Mouse (Mus musculus) limb, embryonic 14.5 days (tissue): ENCODE measurements at regions not wholly inside any gene's neighbourhood (a gene's known extent, or its start where the extent isn't known, plus 50 kb on each side); places are given as distances from the start of the nearest gene placed in this dataset.

ENCODE experiments used
- ATAC-seq: fragments of 200-750 bp; cut with Nextera tagmentation; 2 replicates; pipeline ENCODE4 v1.8.0; 2017; ENCODE audit warnings: low read depth, moderate number of reproducible peaks, moderate TSS enrichment; ENCODE audit not compliant: low FRiP score
- DNase-seq: peaks from one replicate; pipeline ENCODE4 v3.0.0-alpha.2; 2015; ENCODE audit warnings: low spot score
- H3K27ac ChIP-seq: fragments of 300-500 bp; sonication (generic); replicated peaks from 2 replicates; pipeline ENCODE4 v1.5.1; 2014; ENCODE audit warnings: low read depth, mild to moderate bottlenecking, low read length, moderate library complexity, mixed read lengths
- H3K27me3 ChIP-seq: fragments of 300-500 bp; sonication (generic); 2 replicates; pipeline ENCODE4 v1.6.1; 2014; ENCODE audit warnings: low read length, mixed read lengths; ENCODE audit not compliant: control insufficient read depth, insufficient read depth
- H3K36me3 ChIP-seq: fragments of 300-500 bp; sonication (generic); 2 replicates; pipeline ENCODE4 v1.6.1; 2014; ENCODE audit warnings: mild to moderate bottlenecking, low read length, moderate library complexity, mixed read lengths; ENCODE audit not compliant: control insufficient read depth, insufficient read depth
- H3K4me1 ChIP-seq: fragments of 300-500 bp; sonication (generic); 2 replicates; pipeline ENCODE4 v1.6.1; 2014; ENCODE audit warnings: antibody characterized with exemption, low read length, mixed read lengths; ENCODE audit not compliant: control insufficient read depth, insufficient read depth
- H3K4me2 ChIP-seq: fragments of 300-500 bp; sonication (generic); replicated peaks from 2 replicates; pipeline ENCODE4 v1.6.1; 2014; ENCODE audit warnings: low read depth, mild to moderate bottlenecking, low read length, moderate library complexity; ENCODE audit not compliant: severe bottlenecking
- H3K4me3 ChIP-seq: fragments of 300-500 bp; sonication (generic); replicated peaks from 2 replicates; pipeline ENCODE4 v1.5.1; 2014; ENCODE audit warnings: low read length
- H3K9ac ChIP-seq: fragments of 300-500 bp; sonication (generic); 2 replicates; pipeline ENCODE4 v1.6.1; 2014; ENCODE audit warnings: mild to moderate bottlenecking, low read depth, low read length, moderate library complexity; ENCODE audit not compliant: severe bottlenecking
- H3K9me3 ChIP-seq: fragments of 300-500 bp; sonication (generic); 2 replicates; pipeline ENCODE4 v1.6.1; 2016; ENCODE audit warnings: low read length; ENCODE audit not compliant: control insufficient read depth
- POLR2A ChIP-seq: fragments of 200-500 bp; IDR thresholded peaks from 2 replicates; pipeline ENCODE4 v1.8.0; 2012; ENCODE audit warnings: inconsistent platforms, mild to moderate bottlenecking, moderate library complexity, borderline replicate concordance; ENCODE audit not compliant: insufficient read depth, insufficient read length; ENCODE audit errors: extremely low read depth
- WGBS: fragments of 180-500 bp; shearing (Covaris S2); extraction: QIAGEN DNeasy Blood & Tissue Kit; methylation state at CpG from one replicate; pipeline ENCODE4 v1.1.7; 2014; 5-methylcytosine and 5-hydroxymethylcytosine counted together

GRCm38 (mm10) chr11:31767727-31768495 lies 96.2 kb upstream of the Bod1 start:
- H3K9ac ChIP-seq, result no peak overlapping the region
- ATAC-seq (no peak), DNase-seq (no peak)
- no peak overlapping the region for H3K4me2 ChIP-seq
- no peaks in the 10 kb centered on the region for H3K36me3 ChIP-seq
- no peak overlapping the region for H3K4me3 ChIP-seq
- H3K4me1 ChIP-seq, result no peaks in the 10 kb centered on the region
- no peaks in the 10 kb centered on the region for H3K27me3 ChIP-seq
- H3K9me3 ChIP-seq, result no peaks in the 10 kb centered on the region
- H3K27ac ChIP-seq, result no peak overlapping the region
- 60% methylated on average over 10 of the region's 10 CpGs for WGBS
- TF ChIP-seq POLR2A, result no peak

DNA sequence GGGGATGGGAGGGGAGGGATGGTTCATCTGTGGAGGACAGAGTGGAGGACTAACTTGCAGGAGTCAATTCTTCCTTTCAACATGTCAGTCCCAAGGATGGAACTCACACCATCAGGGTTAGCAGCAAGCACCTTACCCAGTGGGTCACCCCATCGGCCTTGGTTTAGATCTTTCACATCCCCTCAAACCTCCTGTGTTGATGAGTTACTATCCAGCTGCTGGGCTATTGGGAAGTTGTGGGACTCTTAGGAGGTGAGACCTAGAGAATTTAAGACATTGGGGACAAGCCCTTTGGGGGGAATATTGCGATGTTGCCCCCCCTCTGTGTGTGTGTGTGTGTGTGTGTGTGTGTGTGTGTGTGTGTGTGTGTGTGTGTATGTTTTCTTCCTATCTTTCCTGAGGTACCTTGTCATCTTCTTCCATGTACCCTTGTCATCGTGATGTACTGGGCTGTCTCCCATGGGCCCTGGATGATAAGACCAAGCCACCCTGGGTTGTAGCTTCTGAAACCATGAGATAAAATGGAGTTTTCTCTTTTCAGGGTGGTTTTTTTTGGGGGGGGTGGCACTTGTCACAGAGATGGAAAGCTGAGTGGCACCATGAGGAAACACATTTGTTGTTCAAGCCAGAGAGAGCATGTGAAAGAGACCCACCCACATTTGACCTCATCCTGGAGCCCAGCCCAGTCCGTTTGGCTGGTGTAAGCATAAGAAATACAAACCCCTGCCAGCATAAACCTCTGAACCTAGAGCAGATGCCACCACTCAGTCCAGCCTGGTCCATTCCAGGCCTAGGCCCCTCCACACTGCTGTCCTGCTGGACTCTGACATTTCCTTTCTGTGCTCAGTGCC lies 98.3 kb upstream of the Bod1 start:
- Histone ChIP-seq H3K4me1 (no peaks in the 10 kb centered on the region), H3K9me3 (no peaks in the 10 kb centered on the region), H3K27me3 (no peaks in the 10 kb centered on the region), H3K4me3 (no peak overlapping the region), H3K36me3 (no peaks in the 10 kb centered on the region), H3K9ac (no peak overlapping the region), H3K27ac (no peak overlapping the region), H3K4me2 (no peak overlapping the region)
- no peak for TF ChIP-seq POLR2A
- WGBS, result 75% methylated on average over 4 of the region's 4 CpGs
- peak; percentile 4 for DNase-seq
- no peak for ATAC-seq

DNA sequence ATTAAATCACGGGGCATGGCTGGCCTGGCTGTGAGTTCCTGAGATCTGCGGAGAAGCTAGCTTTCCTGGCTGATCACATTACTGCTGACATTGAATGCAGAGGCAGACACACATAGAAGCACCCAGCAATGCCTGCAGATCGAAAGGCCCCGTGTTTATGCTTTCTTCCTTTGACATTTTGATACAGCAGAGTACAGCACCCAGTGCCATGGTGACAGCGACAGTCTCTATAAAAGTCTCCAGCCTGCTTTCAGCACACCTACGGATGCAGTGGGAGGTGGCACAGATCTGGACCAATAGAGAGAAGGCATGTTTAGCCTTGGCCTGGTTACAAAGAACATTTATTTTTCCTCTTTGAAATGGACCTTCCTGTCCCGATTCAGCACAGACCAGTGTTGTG lies 99.2 kb upstream of the Bod1 start:
- ATAC-seq, result no peak

GRCm38 (mm10) chr11:31771491-31772439 lies 100.1 kb upstream of the Bod1 start:
- no peak overlapping the region for H3K4me3 ChIP-seq
- no peaks in the 10 kb centered on the region for H3K36me3 ChIP-seq
- H3K9ac ChIP-seq, result no peak overlapping the region
- no peak for DNase-seq
- H3K4me1 ChIP-seq, result no peaks in the 10 kb centered on the region
- H3K9me3 ChIP-seq, result no peaks in the 10 kb centered on the region
- WGBS, result 85% methylated on average over 6 of the region's 6 CpGs
- no peak overlapping the region for H3K27ac ChIP-seq
- no peak for ATAC-seq
- no peaks in the 10 kb centered on the region for H3K27me3 ChIP-seq
- no peak for TF ChIP-seq POLR2A
- no peak overlapping the region for H3K4me2 ChIP-seq

More for the DNA sequence above, 99.2 kb upstream of the Bod1 start:
- no peaks in the 10 kb centered on the region for H3K9me3 ChIP-seq
- H3K4me3 ChIP-seq, result no peak overlapping the region
- no peaks in the 10 kb centered on the region for H3K36me3 ChIP-seq
- no peak for TF ChIP-seq POLR2A
- DNase-seq, result no peak
- H3K27me3 ChIP-seq, result no peaks in the 10 kb centered on the region
- no peak overlapping the region for H3K27ac ChIP-seq
- H3K9ac ChIP-seq, result no peak overlapping the region
- no peaks in the 10 kb centered on the region for H3K4me1 ChIP-seq
- 75% methylated on average over 7 of the region's 7 CpGs for WGBS
- H3K4me2 ChIP-seq, result no peak overlapping the region

DNA sequence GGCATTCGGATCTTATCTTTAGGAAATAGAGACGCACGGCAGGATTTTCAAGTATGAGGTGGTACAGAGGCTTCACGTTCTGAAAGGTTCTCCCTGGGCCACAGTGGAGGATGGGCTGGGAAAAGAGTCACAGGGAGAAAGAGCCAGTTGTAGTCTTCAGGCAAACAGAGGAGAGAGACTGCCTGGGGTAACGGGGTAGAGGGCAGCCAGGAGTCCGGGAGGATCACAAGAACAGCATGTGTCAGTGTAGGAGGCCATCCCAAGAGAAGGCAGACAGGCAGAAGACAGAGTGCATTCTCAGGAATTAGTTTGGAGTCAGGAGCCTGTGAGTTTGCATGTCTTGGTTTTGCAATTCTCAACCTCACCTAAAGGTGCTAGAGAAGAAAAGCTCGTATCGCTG lies 94.5 kb upstream of the Cpeb4 start:
- no peaks in the 10 kb centered on the region for H3K36me3 ChIP-seq
- DNase-seq (no peak), ATAC-seq (no peak)
- TF ChIP-seq POLR2A, result no peak
- H3K27ac ChIP-seq, result no peak overlapping the region
- H3K9ac ChIP-seq, result no peak overlapping the region
- no peak overlapping the region for H3K4me2 ChIP-seq
- H3K27me3 ChIP-seq, result no peaks in the 10 kb centered on the region
- no peak overlapping the region for H3K4me3 ChIP-seq
- 84% methylated on average over 8 of the region's 8 CpGs for WGBS
- no peaks in the 10 kb centered on the region for H3K9me3 ChIP-seq
- H3K4me1 ChIP-seq, result no peaks in the 10 kb centered on the region
